Mouse (Mus musculus) retina, postnatal 7 days (tissue): ENCODE data around the gene Gstm7.

Source experiments
- DNase-seq: peaks from one replicate; pipeline ENCODE4 v3.0.0-alpha.2; 2012; ENCODE audit warnings: low read depth, low spot score

Gstm7 gene

GRCm38 (mm10) chr3:107877747-107878736 lies 53.6 kb downstream of the Gstm7 start:
- no peak for DNase-seq

GRCm38 (mm10) chr3:107877005-107877404 lies 54.6 kb downstream of the Gstm7 start, which contains the start of gene Eps8l3:
Eps8l3 (plus strand) TSS chr3:107877229.
- DNase-seq = no peak
